Mouse (Mus musculus) forebrain, embryonic 13.5 days (tissue): ENCODE results near the gene Rubcnl. TPM values are rescaled to one million over a fixed set of nuclear protein-coding genes. Genes with fewer than 3 reads are reported as not detected.

Experiments
- polyA plus RNA-seq: library from polyadenylated mRNA; unstranded; fragments of >200 nt; fragmentation: Nextera tagmentation; extraction: Ambion mirVana; gene quantifications from 2 replicates; pipeline ENCODE4 v1.2.1, GENCODE M21; 2015

Gene Rubcnl
- polyA plus RNA-seq, 1 experiment from 2014 or later: 0.21 TPM

Other genes starting within 250 kb of the Rubcnl start
- 7.9 and 8.3 TPM in 2 replicates for gene Lrch1, start 68.2 kb upstream of the Rubcnl start, polyA plus RNA-seq
- 0.10 and 0.11 TPM in 2 replicates for gene Lrrc63, start 114.9 kb downstream of the Rubcnl start, polyA plus RNA-seq
- 14.8 and 14.9 TPM in 2 replicates for gene Lcp1, start 115.1 kb downstream of the Rubcnl start, polyA plus RNA-seq
- gene Cpb2, start 226.3 kb downstream of the Rubcnl start, polyA plus RNA-seq: 0.19 and 0.28 TPM in 2 replicates